Mouse (Mus musculus) large intestine, adult 2 months (tissue): ENCODE measurements around the gene Rora. TPM values are rescaled to one million over a fixed set of nuclear protein-coding genes. Genes with fewer than 3 reads are reported as not detected.

Experiments
- DNase-seq: peaks from one replicate; pipeline ENCODE4 v3.0.0-alpha.2; 2012; ENCODE audit warnings: low read depth, low spot score
- WGBS: fragments of 180-500 bp; shearing (Covaris S2); methylation state at CpG from one replicate; pipeline ENCODE4 v1.1.7; 2018; 5-methylcytosine and 5-hydroxymethylcytosine counted together
- polyA plus RNA-seq: library from polyadenylated mRNA; depleted of rRNA; stranded (reverse); fragments of >200 nt; gene quantifications from 2 replicates; pipeline ENCODE4 v1.2.3, GENCODE M21; 2012

Gene Rora
- polyA plus RNA-seq, 1 experiment: 0.92 TPM

GRCm38 (mm10) chr9:69290018-69290880 is 636.7 kb downstream of the Rora start:
- DNase-seq: no peak
- WGBS: 1% methylated on average over 73 of the region's 73 CpGs

- WGBS: 4% methylated on average over 29 of the region's 29 CpGs
- no peak for DNase-seq
Observed at GRCm38 (mm10) chr9:69290881-69291450, 637.4 kb downstream of the Rora start.

- DNase-seq: no peak
- 23% methylated on average over 13 of the region's 13 CpGs for WGBS
Observed at GRCm38 (mm10) chr9:69291451-69291850, 637.9 kb downstream of the Rora start.

GRCm38 (mm10) chr9:69292353-69292752 is 638.8 kb downstream of the Rora start:
- 65% methylated on average over 5 of the region's 5 CpGs for WGBS

GRCm38 (mm10) chr9:69292776-69293687 is 639.4 kb downstream of the Rora start:
- WGBS: 84% methylated on average over 12 of the region's 12 CpGs
- DNase-seq: no peak

More at GRCm38 (mm10) chr9:69292353-69292752, 638.8 kb downstream of the Rora start:
- DNase-seq: no peak

GRCm38 (mm10) chr9:69293688-69294074 is 640.1 kb downstream of the Rora start:
- DNase-seq: no peak
- 71% methylated on average over 8 of the region's 8 CpGs for WGBS

GRCm38 (mm10) chr9:69294426-69294825 is 640.8 kb downstream of the Rora start:
- no peak for DNase-seq
- 76% methylated on average over 5 of the region's 5 CpGs for WGBS

GRCm38 (mm10) chr9:69294856-69295255 is 641.3 kb downstream of the Rora start:
- DNase-seq: no peak
- WGBS: 88% methylated on average over 14 of the region's 14 CpGs

- DNase-seq: no peak
- WGBS: 71% methylated on average over 3 of the region's 3 CpGs
Observed at GRCm38 (mm10) chr9:69295826-69296225, 642.2 kb downstream of the Rora start.

- DNase-seq: no peak
- 16% methylated on average over 2 of the region's 2 CpGs for WGBS
Observed at GRCm38 (mm10) chr9:69296418-69296817, 642.8 kb downstream of the Rora start.

GRCm38 (mm10) chr9:69297766-69298375 is 644.3 kb downstream of the Rora start:
- 70% methylated on average over 7 of the region's 7 CpGs for WGBS

GRCm38 (mm10) chr9:69298566-69299335 is 645.2 kb downstream of the Rora start:
- no peak for DNase-seq
- 72% methylated on average over 12 of the region's 12 CpGs for WGBS

More at GRCm38 (mm10) chr9:69297766-69298375, 644.3 kb downstream of the Rora start:
- DNase-seq: no peak

- no peak for DNase-seq
- 85% methylated on average over 2 of the region's 2 CpGs for WGBS
Observed at GRCm38 (mm10) chr9:69299484-69299883, 645.9 kb downstream of the Rora start.

- no peak for DNase-seq
- WGBS: 82% methylated on average over 8 of the region's 8 CpGs
Observed at GRCm38 (mm10) chr9:69300296-69300695, 646.7 kb downstream of the Rora start.

- WGBS: 25% methylated on average over 9 of the region's 9 CpGs
- no peak for DNase-seq
Observed at GRCm38 (mm10) chr9:69301445-69301844, 647.9 kb downstream of the Rora start.

GRCm38 (mm10) chr9:69301955-69302354 is 648.4 kb downstream of the Rora start:
- no peak for DNase-seq
- WGBS: 30% methylated on average over 4 of the region's 4 CpGs

- no peak for DNase-seq
- 57% methylated on average over 5 of the region's 5 CpGs for WGBS
Observed at GRCm38 (mm10) chr9:69302846-69303245, 649.3 kb downstream of the Rora start.

GRCm38 (mm10) chr9:69303346-69303944 is 649.9 kb downstream of the Rora start:
- 80% methylated on average over 4 of the region's 4 CpGs for WGBS
- no peak for DNase-seq
